Mouse (Mus musculus): ENCODE measurements around the gene Rapgef4. TPM values are rescaled to one million over a fixed set of nuclear protein-coding genes. Genes with fewer than 3 reads are reported as not detected.
A peak's percentile ranks its signal among the peaks of the same experiment; 100 is the strongest.

Gene Rapgef4
- polyA plus RNA-seq, 1 experiment from 2014 or later: 4.2 TPM

- peaks cover 8% of the 10 kb centered on the region for H3K4me1 ChIP-seq (replicated peaks; ENCODE audit: control insufficient read depth, insufficient read depth, low read length)
- no peak overlapping the region; the same call in 1 of the 2 replicates for H3K9ac ChIP-seq (ENCODE audit: low read depth, low read length)
- peak overlapping the region; percentile 71 for H3K27ac ChIP-seq (ENCODE audit: low read depth, low read length)
- ATAC-seq (replicated peaks; ENCODE audit: low FRiP score) (peak; percentile 82), DNase-seq (ENCODE audit: low spot score) (no peak)
- peak overlapping the region; percentile 20 for H3K4me3 ChIP-seq (ENCODE audit: low read depth, low read length)
- no peaks in the 10 kb centered on the region for H3K9me3 ChIP-seq (ENCODE audit: control insufficient read depth, low read length)
- WGBS: 25% methylated on average over 4 of the region's 4 CpGs
- H3K36me3 ChIP-seq (ENCODE audit: control insufficient read depth, insufficient read depth, low read length): no peaks in the 10 kb centered on the region
- no peaks in the 10 kb centered on the region for H3K27me3 ChIP-seq (replicated peaks; ENCODE audit: control insufficient read depth, insufficient read depth, low read length)
- H3K4me2 ChIP-seq: peak overlapping the region; percentile 51
Measured at GRCm38 (mm10) chr2:72287142-72287541, 306.1 kb downstream of the Rapgef4 start.

- H3K4me1 ChIP-seq (replicated peaks; ENCODE audit: control insufficient read depth, insufficient read depth, low read length): peaks cover 8% of the 10 kb centered on the region
- no peak overlapping the region for H3K27ac ChIP-seq (ENCODE audit: low read depth, low read length)
- no peak overlapping the region for H3K9ac ChIP-seq (ENCODE audit: low read depth, low read length)
- H3K4me3 ChIP-seq (ENCODE audit: low read depth, low read length): no peak overlapping the region
- no peaks in the 10 kb centered on the region for H3K27me3 ChIP-seq (replicated peaks; ENCODE audit: control insufficient read depth, insufficient read depth, low read length)
- H3K4me2 ChIP-seq: no peak overlapping the region
- DNase-seq (ENCODE audit: low spot score) (no peak), ATAC-seq (replicated peaks; ENCODE audit: low FRiP score) (no peak)
- H3K36me3 ChIP-seq (ENCODE audit: control insufficient read depth, insufficient read depth, low read length): no peaks in the 10 kb centered on the region
- H3K9me3 ChIP-seq (ENCODE audit: control insufficient read depth, low read length): no peaks in the 10 kb centered on the region
- 89% methylated on average over 9 of the region's 11 CpGs for WGBS
Measured at GRCm38 (mm10) chr2:72288932-72289534, 308.0 kb downstream of the Rapgef4 start.

GRCm38 (mm10) chr2:72291103-72291502, 310.1 kb downstream of the Rapgef4 start:
- H3K36me3 ChIP-seq (ENCODE audit: control insufficient read depth, insufficient read depth, low read length): no peaks in the 10 kb centered on the region
- H3K27ac ChIP-seq (ENCODE audit: low read depth, low read length): no peak overlapping the region
- ATAC-seq (replicated peaks; ENCODE audit: low FRiP score) (no peak), DNase-seq (ENCODE audit: low spot score) (no peak)
- H3K9me3 ChIP-seq (ENCODE audit: control insufficient read depth, low read length): no peaks in the 10 kb centered on the region
- 83% methylated on average over 1 of the region's 1 CpGs for WGBS
- no peak overlapping the region for H3K9ac ChIP-seq (ENCODE audit: low read depth, low read length)
- no peak overlapping the region for H3K4me2 ChIP-seq
- peaks cover 8% of the 10 kb centered on the region for H3K4me1 ChIP-seq (replicated peaks; ENCODE audit: control insufficient read depth, insufficient read depth, low read length)
- H3K27me3 ChIP-seq (replicated peaks; ENCODE audit: control insufficient read depth, insufficient read depth, low read length): no peaks in the 10 kb centered on the region
- no peak overlapping the region for H3K4me3 ChIP-seq (ENCODE audit: low read depth, low read length)

- Histone ChIP-seq H3K4me1 (replicated peaks; ENCODE audit: control insufficient read depth, insufficient read depth, low read length) (peaks cover 2% of the 10 kb centered on the region), H3K27me3 (replicated peaks; ENCODE audit: control insufficient read depth, insufficient read depth, low read length) (no peaks in the 10 kb centered on the region), H3K27ac (ENCODE audit: low read depth, low read length) (no peak overlapping the region), H3K4me3 (ENCODE audit: low read depth, low read length) (no peak overlapping the region), H3K4me2 (no peak overlapping the region), H3K36me3 (ENCODE audit: control insufficient read depth, insufficient read depth, low read length) (no peaks in the 10 kb centered on the region), H3K9ac (ENCODE audit: low read depth, low read length) (no peak overlapping the region), H3K9me3 (ENCODE audit: control insufficient read depth, low read length) (no peaks in the 10 kb centered on the region)
- no peak for ATAC-seq (replicated peaks; ENCODE audit: low FRiP score)
- DNase-seq (ENCODE audit: low spot score): no peak
- WGBS: 83% methylated on average over 8 of the region's 8 CpGs
Measured at GRCm38 (mm10) chr2:72292573-72292972, 311.5 kb downstream of the Rapgef4 start.

- no peak overlapping the region for H3K9ac ChIP-seq (ENCODE audit: low read depth, low read length)
- no peaks in the 10 kb centered on the region for H3K9me3 ChIP-seq (ENCODE audit: control insufficient read depth, low read length)
- H3K36me3 ChIP-seq (ENCODE audit: control insufficient read depth, insufficient read depth, low read length): no peaks in the 10 kb centered on the region; the same call in 1 of the 2 replicates
Measured at GRCm38 (mm10) chr2:72294994-72295393, 314.0 kb downstream of the Rapgef4 start.

GRCm38 (mm10) chr2:72296984-72297715, 316.1 kb downstream of the Rapgef4 start:
- Histone ChIP-seq H3K4me1 (replicated peaks; ENCODE audit: control insufficient read depth, insufficient read depth, low read length) (no peaks in the 10 kb centered on the region), H3K27ac (ENCODE audit: low read depth, low read length) (no peak overlapping the region), H3K9me3 (ENCODE audit: control insufficient read depth, low read length) (no peaks in the 10 kb centered on the region), H3K4me2 (no peak overlapping the region), H3K4me3 (ENCODE audit: low read depth, low read length) (no peak overlapping the region), H3K36me3 (ENCODE audit: control insufficient read depth, insufficient read depth, low read length) (no peaks in the 10 kb centered on the region; the same call in 1 of the 2 replicates), H3K9ac (ENCODE audit: low read depth, low read length) (no peak overlapping the region), H3K27me3 (replicated peaks; ENCODE audit: control insufficient read depth, insufficient read depth, low read length) (no peaks in the 10 kb centered on the region)
- WGBS: 84% methylated on average over 10 of the region's 10 CpGs
- ATAC-seq (replicated peaks; ENCODE audit: low FRiP score): no peak
- no peak for DNase-seq (ENCODE audit: low spot score)

More at GRCm38 (mm10) chr2:72294994-72295393, 314.0 kb downstream of the Rapgef4 start:
- 78% methylated on average over 6 of the region's 6 CpGs for WGBS
- Histone ChIP-seq H3K27me3 (replicated peaks; ENCODE audit: control insufficient read depth, insufficient read depth, low read length) (no peaks in the 10 kb centered on the region), H3K4me1 (replicated peaks; ENCODE audit: control insufficient read depth, insufficient read depth, low read length) (no peaks in the 10 kb centered on the region), H3K4me2 (no peak overlapping the region), H3K4me3 (ENCODE audit: low read depth, low read length) (no peak overlapping the region), H3K27ac (ENCODE audit: low read depth, low read length) (no peak overlapping the region)
- ATAC-seq (replicated peaks; ENCODE audit: low FRiP score) (no peak), DNase-seq (ENCODE audit: low spot score) (no peak)

- Histone ChIP-seq H3K27ac (ENCODE audit: low read depth, low read length) (no peak overlapping the region), H3K4me2 (no peak overlapping the region), H3K36me3 (ENCODE audit: control insufficient read depth, insufficient read depth, low read length) (no peaks in the 10 kb centered on the region; the same call in 1 of the 2 replicates), H3K9me3 (ENCODE audit: control insufficient read depth, low read length) (no peaks in the 10 kb centered on the region), H3K4me3 (ENCODE audit: low read depth, low read length) (no peak overlapping the region), H3K4me1 (replicated peaks; ENCODE audit: control insufficient read depth, insufficient read depth, low read length) (no peaks in the 10 kb centered on the region), H3K27me3 (replicated peaks; ENCODE audit: control insufficient read depth, insufficient read depth, low read length) (no peaks in the 10 kb centered on the region), H3K9ac (ENCODE audit: low read depth, low read length) (no peak overlapping the region)
- ATAC-seq (replicated peaks; ENCODE audit: low FRiP score) (no peak), DNase-seq (ENCODE audit: low spot score) (no peak)
- WGBS: 72% methylated on average over 10 of the region's 10 CpGs
Measured at GRCm38 (mm10) chr2:72297716-72298082, 316.7 kb downstream of the Rapgef4 start.

- 59% methylated on average over 4 of the region's 4 CpGs for WGBS
- Histone ChIP-seq H3K4me3 (ENCODE audit: low read depth, low read length) (no peak overlapping the region), H3K27ac (ENCODE audit: low read depth, low read length) (no peak overlapping the region), H3K4me2 (no peak overlapping the region), H3K9me3 (ENCODE audit: control insufficient read depth, low read length) (no peaks in the 10 kb centered on the region), H3K9ac (ENCODE audit: low read depth, low read length) (no peak overlapping the region), H3K27me3 (replicated peaks; ENCODE audit: control insufficient read depth, insufficient read depth, low read length) (no peaks in the 10 kb centered on the region), H3K4me1 (replicated peaks; ENCODE audit: control insufficient read depth, insufficient read depth, low read length) (no peaks in the 10 kb centered on the region), H3K36me3 (ENCODE audit: control insufficient read depth, insufficient read depth, low read length) (no peaks in the 10 kb centered on the region; the same call in 1 of the 2 replicates)
- ATAC-seq (replicated peaks; ENCODE audit: low FRiP score) (no peak), DNase-seq (ENCODE audit: low spot score) (no peak)
Measured at GRCm38 (mm10) chr2:72298406-72298805, 317.4 kb downstream of the Rapgef4 start.
